Mouse (Mus musculus) CH12.LX (cell line): ENCODE results near the gene Creb5. TPM values are rescaled to one million over a fixed set of nuclear protein-coding genes. Genes with fewer than 3 reads are reported as not detected.

Experiments
- DNase-seq: peaks from one replicate; pipeline ENCODE4 v3.0.0-alpha.2; 2013; ENCODE audit errors: extremely low read depth
- H3K27ac ChIP-seq: 2 replicates; pipeline ENCODE4 v1.5.1; 2012; ENCODE audit warnings: low read depth, mild to moderate bottlenecking, control low read depth, moderate library complexity; ENCODE audit not compliant: insufficient read depth
- H3K27me3 ChIP-seq: replicated peaks from 2 replicates; pipeline ENCODE3; 2012; ENCODE audit warnings: inconsistent platforms
- H3K36me3 ChIP-seq, 2 experiments: replicated peaks in 1 of 2; 2 replicates each; pipeline versions ENCODE3 to v1.6.1; 2012; ENCODE audit warnings: inconsistent platforms in 1 of 2, low read length in 1 of 2, mild to moderate bottlenecking in 1 of 2, mixed read lengths in 1 of 2, moderate library complexity in 1 of 2; ENCODE audit not compliant: control insufficient read depth in 1 of 2, insufficient read depth in 1 of 2
- H3K4me1 ChIP-seq, 2 experiments: 2 replicates each; pipeline ENCODE4 v1.6.1; 2012; ENCODE audit warnings: inconsistent platforms in 1 of 2, moderate library complexity in 1 of 2; ENCODE audit not compliant: insufficient read depth in 2 of 2, control insufficient read depth in 1 of 2
- H3K4me2 ChIP-seq: 2 replicates; pipeline ENCODE4 v1.6.1; 2012; ENCODE audit warnings: low read depth, mild to moderate bottlenecking, control low read depth; ENCODE audit not compliant: poor library complexity, insufficient read depth, severe bottlenecking
- H3K4me3 ChIP-seq, 3 experiments: fragments of 150-350 bp in 1 of 3; sonication (generic) in 1 of 3; replicated peaks in 1 of 3; 2 replicates each; pipeline versions ENCODE3 to v1.5.1; 2011 to 2012; ENCODE audit warnings: low read depth in 2 of 3, low read length in 2 of 3, mild to moderate bottlenecking in 2 of 3, moderate library complexity in 2 of 3, control low read depth in 1 of 3, improper control_type of control experiment in 1 of 3, inconsistent platforms in 1 of 3, mixed read lengths in 1 of 3; ENCODE audit not compliant: poor library complexity in 1 of 3
- H3K79me2 ChIP-seq: replicated peaks from 2 replicates; pipeline ENCODE4 v1.6.1; 2012; ENCODE audit warnings: mild to moderate bottlenecking, moderate library complexity; ENCODE audit not compliant: control insufficient read depth, poor library complexity, insufficient read depth, severe bottlenecking; ENCODE audit errors: extremely low read depth
- H3K9ac ChIP-seq: 2 replicates; pipeline ENCODE4 v1.6.1; 2012; ENCODE audit warnings: low read depth, mild to moderate bottlenecking, control low read depth, moderate library complexity; ENCODE audit not compliant: insufficient read depth
- H3K9me3 ChIP-seq: replicated peaks from 2 replicates; pipeline ENCODE3; 2012; ENCODE audit warnings: low read length, inconsistent platforms, mixed read lengths
- HCFC1 ChIP-seq: IDR thresholded peaks from 2 replicates; pipeline ENCODE4 v1.6.1; 2012; ENCODE audit warnings: low read depth, mild to moderate bottlenecking, inconsistent platforms, low read length, improper control_type of control experiment
- IRF4 ChIP-seq: IDR thresholded peaks from 2 replicates; pipeline ENCODE4 v1.6.1; 2014; ENCODE audit warnings: low read depth, mild to moderate bottlenecking, inconsistent platforms, low read length, improper control_type of control experiment
- JUND ChIP-seq: conservative IDR thresholded peaks from 2 replicates; pipeline ENCODE4 v1.6.1; 2011; ENCODE audit warnings: low read depth, low read length, improper control_type of control experiment
- NRF1 ChIP-seq: IDR thresholded peaks from 2 replicates; pipeline ENCODE4 v1.6.1; 2014; ENCODE audit warnings: low read depth, mild to moderate bottlenecking, inconsistent platforms, low read length, improper control_type of control experiment, moderate library complexity
- PAX5 ChIP-seq: IDR thresholded peaks from 2 replicates; pipeline ENCODE4 v1.6.1; 2012; ENCODE audit warnings: low read length, inconsistent platforms, mixed read lengths
- RAD21 ChIP-seq: IDR thresholded peaks from 2 replicates; pipeline ENCODE4 v1.6.1; 2011; ENCODE audit warnings: low read depth, mild to moderate bottlenecking, low read length, improper control_type of control experiment, moderate library complexity
- SIN3A ChIP-seq: IDR thresholded peaks from 2 replicates; pipeline ENCODE4 v1.6.1; 2012; ENCODE audit warnings: low read length, improper control_type of control experiment, inconsistent platforms
- SMC3 ChIP-seq: IDR thresholded peaks from 2 replicates; pipeline ENCODE4 v1.6.1; 2011; ENCODE audit warnings: low read depth, low read length, improper control_type of control experiment
- TCF12 ChIP-seq: IDR thresholded peaks from 2 replicates; pipeline ENCODE4 v1.6.1; 2014; ENCODE audit warnings: low read depth, mild to moderate bottlenecking, inconsistent platforms, low read length, improper control_type of control experiment
- USF1 ChIP-seq: IDR thresholded peaks from 2 replicates; pipeline ENCODE4 v1.6.1; 2014; ENCODE audit warnings: low read depth, mild to moderate bottlenecking, inconsistent platforms, low read length, improper control_type of control experiment
- ZC3H11A ChIP-seq: IDR thresholded peaks from 2 replicates; pipeline ENCODE4 v1.6.1; 2012; ENCODE audit warnings: low read depth, mild to moderate bottlenecking, inconsistent platforms, low read length, improper control_type of control experiment
- ZMIZ1 ChIP-seq: IDR thresholded peaks from 2 replicates; pipeline ENCODE4 v1.6.1; 2012; ENCODE audit warnings: low read depth, mild to moderate bottlenecking, inconsistent platforms, low read length, improper control_type of control experiment
- ZNF384 ChIP-seq: IDR thresholded peaks from 2 replicates; pipeline ENCODE4 v1.6.1; 2012; ENCODE audit warnings: low read depth, low read length, improper control_type of control experiment, inconsistent platforms
- dilution Hi-C: fragments of 300-500 bp; cut with MboI; formaldehyde crosslinking; loops from 2 replicates; pipeline ENCODE4 v1.14.3; 2020; ENCODE audit warnings: low sequenced_read_pairs; ENCODE audit not compliant: extremely low pct_unique_long_range_greater_than_20kb, extremely low pct_ligation_motif_present
- in situ Hi-C: fragments of 300-500 bp; cut with MboI; formaldehyde crosslinking; loops from 3 replicates; pipeline ENCODE4 v1.14.3; 2019; ENCODE audit warnings: low sequenced_read_pairs, low pct_ligation_motif_present, low pct_unique_long_range_greater_than_20kb, mixed read lengths
- polyA plus RNA-seq: library from polyadenylated mRNA; unstranded; fragments of >175 nt; gene quantifications from 2 replicates; pipeline ENCODE4 v1.2.1, GENCODE M21; 2012; ENCODE audit warnings: low read depth; ENCODE audit not compliant: insufficient read length
- total RNA-seq, 2 experiments: library from RNA; depleted of rRNA; stranded (reverse); fragments of 300-350 nt in 1 of 2; fragments of >200 nt in 1 of 2; gene quantifications; 2 replicates each; pipeline ENCODE4 v1.2.3; 2012 to 2014

The Creb5 gene
- total and polyA plus RNA-seq, 3 experiments: 0.68 to 2.1 (median 0.86) TPM

GRCm38 (mm10) chr6:53571571-53572122 is 284.6 kb downstream of the Creb5 start:
- no peaks in the 10 kb centered on the region for H3K27me3 ChIP-seq
- H3K27ac ChIP-seq: no peak overlapping the region
- peaks cover 10 to 32% of the 10 kb centered on the region in 2 experiments; a peak in 3 of 4 replicates for H3K4me1 ChIP-seq
- no peak overlapping the region for H3K4me2 ChIP-seq
- no peak overlapping the region for H3K4me3 ChIP-seq
- 0 out of 2 replicates have a peak, but pooled peaks cover 3% of the 10 kb centered on the region for H3K79me2 ChIP-seq
- TF ChIP-seq ZNF384 (peak; percentile 25; the same call in 1 of the 2 replicates), SIN3A (no peak)
- no peaks in the 10 kb centered on the region for H3K36me3 ChIP-seq
- DNase-seq: no peak
- no peak overlapping the region for H3K9ac ChIP-seq
- in situ Hi-C loops (no loop called here), dilution Hi-C loops (no loop called here)
- no peaks in the 10 kb centered on the region for H3K9me3 ChIP-seq

- peak overlapping the region in 1 of 3 experiments; percentile 14 for H3K4me3 ChIP-seq
- no peaks in the 10 kb centered on the region for H3K36me3 ChIP-seq
- peak overlapping the region; percentile 8 for H3K9ac ChIP-seq
- H3K9me3 ChIP-seq: no peaks in the 10 kb centered on the region
- in situ Hi-C loops (no loop called here), dilution Hi-C loops (no loop called here)
- peaks cover 10 to 28% of the 10 kb centered on the region in 2 experiments; a peak in 3 of 4 replicates for H3K4me1 ChIP-seq
- no peaks in the 10 kb centered on the region for H3K27me3 ChIP-seq
- DNase-seq: no peak
- TF ChIP-seq SMC3 (no peak), TCF12 (no peak), ZMIZ1 (no peak), RAD21 (no peak), NRF1 (no peak), JUND (no peak), USF1 (no peak), HCFC1 (no peak), ZC3H11A (no peak), PAX5 (no peak), IRF4 (no peak), ZNF384 (no peak)
- peak overlapping the region; percentile 32 for H3K27ac ChIP-seq
- H3K79me2 ChIP-seq: 0 out of 2 replicates have a peak, but pooled peaks cover 3% of the 10 kb centered on the region
- 0 out of 2 replicates have a peak overlapping the region, but pooled peaks have one; percentile 3 for H3K4me2 ChIP-seq
Measured at GRCm38 (mm10) chr6:53572456-53572855, 285.4 kb downstream of the Creb5 start.
